Mouse (Mus musculus) c-Kit-positive CD71-positive TER-119-negative erythroid progenitor cells, embryonic 14.5 days (primary cell): ENCODE measurements around the gene Pick1.
"Not testable (repeated sequence)": the region's sequence is repeated elsewhere in the genome, so short reads cannot be mapped to it uniquely, and the experiment has no call there.

ENCODE experiments used
- DNase-seq: peaks from one replicate; pipeline ENCODE4 v3.0.0-alpha.2; 2013; ENCODE audit warnings: low read depth

Pick1 gene

GRCm38 (mm10) chr15:79225780-79226179 is 3.2 kb upstream of the Pick1 start:
- not testable (repeated sequence) for DNase-seq

- no peak for DNase-seq
Observed at GRCm38 (mm10) chr15:79235268-79235667, 6.3 kb downstream of the Pick1 start.

- no peak for DNase-seq
Observed at GRCm38 (mm10) chr15:79238036-79238435, 9.1 kb downstream of the Pick1 start.

- no peak for DNase-seq
Observed at GRCm38 (mm10) chr15:79242574-79243233, 13.7 kb downstream of the Pick1 start.

- DNase-seq, result peak; percentile 92
Observed at GRCm38 (mm10) chr15:79243234-79244042, 14.5 kb downstream of the Pick1 start.

GRCm38 (mm10) chr15:79244071-79244893 is 15.3 kb downstream of the Pick1 start:
- DNase-seq, result no peak

- DNase-seq, result no peak
Observed at GRCm38 (mm10) chr15:79245321-79245720, 16.3 kb downstream of the Pick1 start.

- no peak for DNase-seq
Observed at GRCm38 (mm10) chr15:79250236-79250635, 21.3 kb downstream of the Pick1 start.

- no peak for DNase-seq
Observed at GRCm38 (mm10) chr15:79251168-79251567, 22.2 kb downstream of the Pick1 start.

- DNase-seq, result no peak
Observed at GRCm38 (mm10) chr15:79251781-79252491, 23.0 kb downstream of the Pick1 start.

- DNase-seq, result no peak
Observed at GRCm38 (mm10) chr15:79252580-79252979, 23.6 kb downstream of the Pick1 start.

- no peak for DNase-seq
Observed at GRCm38 (mm10) chr15:79254661-79255060, 25.7 kb downstream of the Pick1 start, which contains the start of gene Slc16a8. TSS of gene Slc16a8 (minus strand) at chr15:79254761.

GRCm38 (mm10) chr15:79258521-79258920 is 29.5 kb downstream of the Pick1 start:
- no peak for DNase-seq

- no peak for DNase-seq
Observed at GRCm38 (mm10) chr15:79261095-79261725, 32.2 kb downstream of the Pick1 start.

GRCm38 (mm10) chr15:79261757-79262156 is 32.8 kb downstream of the Pick1 start:
- DNase-seq, result no peak

GRCm38 (mm10) chr15:79262375-79262774 is 33.4 kb downstream of the Pick1 start:
- DNase-seq, result no peak

GRCm38 (mm10) chr15:79262786-79263309 is 33.9 kb downstream of the Pick1 start:
- no peak for DNase-seq

GRCm38 (mm10) chr15:79263726-79264125 is 34.8 kb downstream of the Pick1 start:
- no peak for DNase-seq

- DNase-seq, result no peak
Observed at GRCm38 (mm10) chr15:79265384-79265783, 36.4 kb downstream of the Pick1 start.

- DNase-seq, result no peak
Observed at GRCm38 (mm10) chr15:79268521-79268920, 39.5 kb downstream of the Pick1 start.
